Mouse (Mus musculus): ENCODE measurements around the gene Cartpt. TPM values are rescaled to one million over a fixed set of nuclear protein-coding genes. Genes with fewer than 3 reads are reported as not detected.
A peak's percentile ranks its signal among the peaks of the same experiment; 100 is the strongest.

The Cartpt gene
- polyA plus RNA-seq (2014; fragmentation: Nextera tagmentation; extraction: Ambion mirVana) = 3.1 and 3.6 TPM in 2 replicates

DNA sequence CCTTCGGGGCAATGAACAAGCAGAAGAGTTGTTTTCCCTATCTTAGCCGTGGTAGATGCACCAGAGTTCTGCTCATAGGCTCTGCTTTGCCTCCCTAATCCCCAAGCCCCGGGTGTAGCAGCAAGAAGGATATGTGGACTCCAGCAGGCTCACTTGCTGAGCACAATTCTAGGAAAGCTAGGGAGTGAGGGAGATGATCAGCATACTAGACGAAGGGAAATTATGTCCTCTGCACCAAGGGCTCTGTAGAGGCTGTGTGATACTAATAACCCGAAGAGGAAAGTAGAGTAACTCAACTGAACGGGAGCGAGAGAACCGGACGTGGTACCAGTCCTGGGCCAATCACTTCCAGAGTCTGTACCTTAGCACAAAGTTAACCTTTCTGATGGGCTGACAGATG is at the start of gene Cartpt:
Gene Cartpt (minus strand): TSS at position 127 of the 400 bp plus-strand sequence.
- no peak within 1 kb of the TSS for H3K27ac ChIP-seq (ENCODE audit: low read depth, low read length)
- no peaks in the 10 kb centered on the region for H3K36me3 ChIP-seq (ENCODE audit: control insufficient read depth, insufficient read depth, low read length)
- no peak for ATAC-seq
- peaks cover 21% of the 10 kb centered on the region for H3K27me3 ChIP-seq (replicated peaks; ENCODE audit: control insufficient read depth, insufficient read depth, low read length)
- H3K4me1 ChIP-seq (ENCODE audit: control insufficient read depth, insufficient read depth, low read length) = peaks cover 9% of the 10 kb centered on the region
- H3K4me2 ChIP-seq (ENCODE audit: low read length) = peak within 1 kb of the TSS; percentile 67
- WGBS = 40% methylated on average over 9 of the region's 9 CpGs
- no peaks in the 10 kb centered on the region for H3K9me3 ChIP-seq (replicated peaks; ENCODE audit: control insufficient read depth, low read length)
- H3K9ac ChIP-seq (ENCODE audit: low read length) = peak within 1 kb of the TSS; percentile 48
- DNase-seq (ENCODE audit: low spot score) = no peak
- peak within 1 kb of the TSS; percentile 35 for H3K4me3 ChIP-seq (ENCODE audit: low read depth, low read length)

DNA sequence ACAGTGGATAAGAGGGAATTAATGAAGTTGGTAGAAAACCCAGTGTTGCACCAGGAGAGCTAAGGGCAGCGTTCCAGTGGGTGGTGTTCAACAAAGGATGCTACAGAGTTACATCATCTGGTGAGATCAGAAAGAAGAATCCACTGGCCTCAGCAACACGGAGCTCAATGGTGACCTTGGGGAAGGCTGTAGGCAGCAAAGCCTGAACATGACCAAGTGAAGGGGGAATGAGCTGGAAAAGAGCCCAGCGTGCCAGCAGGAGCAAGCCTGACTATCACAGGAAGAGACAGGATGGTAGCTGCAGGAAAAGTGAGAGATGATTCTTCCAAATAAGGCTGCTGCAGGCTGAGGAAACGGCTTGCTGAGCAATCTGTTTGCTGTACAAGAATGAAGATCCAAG is 46.5 kb upstream of the Cartpt start:
- no peaks in the 10 kb centered on the region for H3K9me3 ChIP-seq (replicated peaks; ENCODE audit: control insufficient read depth, low read length)
- 74% methylated on average over 4 of the region's 4 CpGs for WGBS

DNA sequence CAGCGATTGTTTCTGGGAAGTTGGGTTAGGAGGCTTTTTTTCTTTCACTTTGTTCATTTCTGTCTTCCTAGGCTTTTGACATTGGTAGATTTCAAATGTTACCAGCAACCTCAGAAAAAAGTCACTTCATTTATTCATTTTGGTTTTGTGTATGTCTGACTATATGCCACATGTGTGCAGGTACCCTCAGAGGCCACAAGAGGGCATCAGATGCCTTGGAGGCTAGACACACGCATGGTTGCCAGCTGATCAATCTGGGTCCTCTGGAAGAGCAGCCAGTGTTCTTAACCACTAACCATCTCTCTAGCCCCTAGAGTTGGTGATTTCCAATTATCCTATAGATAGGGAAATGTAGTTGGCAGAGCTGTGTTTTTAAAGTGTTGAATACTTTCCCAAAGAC is 42.6 kb upstream of the Cartpt start:
- Histone ChIP-seq H3K27ac (ENCODE audit: low read depth, low read length) (no peak overlapping the region), H3K4me3 (ENCODE audit: low read depth, low read length) (no peak overlapping the region), H3K9me3 (replicated peaks; ENCODE audit: control insufficient read depth, low read length) (no peaks in the 10 kb centered on the region), H3K27me3 (replicated peaks; ENCODE audit: control insufficient read depth, insufficient read depth, low read length) (no peaks in the 10 kb centered on the region), H3K36me3 (ENCODE audit: control insufficient read depth, insufficient read depth, low read length) (peaks cover 6% of the 10 kb centered on the region; the same call in 1 of the 2 replicates), H3K9ac (ENCODE audit: low read length) (no peak overlapping the region), H3K4me1 (ENCODE audit: control insufficient read depth, insufficient read depth, low read length) (peaks cover 7% of the 10 kb centered on the region), H3K4me2 (ENCODE audit: low read length) (no peak overlapping the region)
- DNase-seq (ENCODE audit: low spot score) = no peak
- WGBS = 94% methylated on average over 2 of the region's 2 CpGs
- ATAC-seq = no peak

More for the DNA sequence above, 46.5 kb upstream of the Cartpt start:
- no peaks in the 10 kb centered on the region for H3K27me3 ChIP-seq (replicated peaks; ENCODE audit: control insufficient read depth, insufficient read depth, low read length)
- ATAC-seq (no peak), DNase-seq (ENCODE audit: low spot score) (no peak)
- H3K4me2 ChIP-seq (ENCODE audit: low read length) = no peak overlapping the region
- peaks cover 17% of the 10 kb centered on the region for H3K36me3 ChIP-seq (ENCODE audit: control insufficient read depth, insufficient read depth, low read length)
- no peak overlapping the region for H3K27ac ChIP-seq (ENCODE audit: low read depth, low read length)
- no peak overlapping the region for H3K9ac ChIP-seq (ENCODE audit: low read length)
- H3K4me3 ChIP-seq (ENCODE audit: low read depth, low read length) = no peak overlapping the region
- no peaks in the 10 kb centered on the region for H3K4me1 ChIP-seq (ENCODE audit: control insufficient read depth, insufficient read depth, low read length)

DNA sequence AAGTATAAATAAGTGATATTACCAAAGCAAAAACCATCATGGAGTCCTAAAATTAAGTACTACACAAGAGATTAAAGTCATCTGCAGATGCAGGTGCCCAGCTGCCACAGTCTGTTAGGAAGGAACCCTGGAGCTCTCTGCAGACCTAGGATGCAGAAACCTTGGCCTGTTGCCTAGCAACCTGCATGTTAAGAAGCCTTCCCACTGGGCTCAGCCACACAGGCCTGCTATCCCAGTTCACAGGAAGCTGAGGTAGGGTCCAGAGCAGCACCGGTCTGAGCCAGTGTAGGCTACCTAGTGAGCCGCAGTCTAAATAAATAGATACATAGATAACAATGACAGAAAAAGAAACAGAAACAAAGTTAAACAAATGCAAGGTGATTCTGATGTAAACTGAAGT is 39.7 kb upstream of the Cartpt start:
- H3K27ac ChIP-seq (ENCODE audit: low read depth, low read length) = peak overlapping the region; percentile 48; the same call in 1 of the 2 replicates
- WGBS = 4% methylated on average over 2 of the region's 2 CpGs

DNA sequence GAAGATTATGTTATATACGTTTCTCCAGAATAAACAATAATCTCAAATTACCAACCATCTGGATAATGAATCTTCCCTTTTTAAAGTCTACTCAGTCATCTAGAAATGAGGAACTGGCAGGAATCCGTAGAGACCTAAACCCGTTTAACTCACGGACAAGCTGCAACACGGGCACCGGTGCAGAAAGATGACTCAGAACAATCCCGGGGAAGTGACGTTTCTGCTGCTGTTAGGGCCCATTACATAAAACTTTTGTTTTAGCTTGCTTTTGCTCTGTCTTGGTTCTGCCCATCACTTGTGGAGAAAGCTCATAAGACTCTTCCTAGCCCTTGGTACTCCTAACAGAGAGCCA is 38.4 kb upstream of the Cartpt start:
- no peak for ATAC-seq
- H3K4me3 ChIP-seq (ENCODE audit: low read depth, low read length) = no peak overlapping the region
- H3K27me3 ChIP-seq (replicated peaks; ENCODE audit: control insufficient read depth, insufficient read depth, low read length) = no peaks in the 10 kb centered on the region
- no peaks in the 10 kb centered on the region for H3K36me3 ChIP-seq (ENCODE audit: control insufficient read depth, insufficient read depth, low read length)
- H3K27ac ChIP-seq (ENCODE audit: low read depth, low read length) = no peak overlapping the region; the same call in 1 of the 2 replicates
- peaks cover 7% of the 10 kb centered on the region for H3K4me1 ChIP-seq (ENCODE audit: control insufficient read depth, insufficient read depth, low read length)
- H3K4me2 ChIP-seq (ENCODE audit: low read length) = no peak overlapping the region
- H3K9me3 ChIP-seq (replicated peaks; ENCODE audit: control insufficient read depth, low read length) = no peaks in the 10 kb centered on the region
- DNase-seq (ENCODE audit: low spot score) = no peak
- 60% methylated on average over 8 of the region's 8 CpGs for WGBS
- no peak overlapping the region for H3K9ac ChIP-seq (ENCODE audit: low read length)

More for the DNA sequence above, 39.7 kb upstream of the Cartpt start:
- Histone ChIP-seq H3K27me3 (replicated peaks; ENCODE audit: control insufficient read depth, insufficient read depth, low read length) (no peaks in the 10 kb centered on the region), H3K9me3 (replicated peaks; ENCODE audit: control insufficient read depth, low read length) (no peaks in the 10 kb centered on the region), H3K4me1 (ENCODE audit: control insufficient read depth, insufficient read depth, low read length) (peaks cover 7% of the 10 kb centered on the region), H3K36me3 (ENCODE audit: control insufficient read depth, insufficient read depth, low read length) (no peaks in the 10 kb centered on the region), H3K4me3 (ENCODE audit: low read depth, low read length) (no peak overlapping the region), H3K9ac (ENCODE audit: low read length) (no peak overlapping the region), H3K4me2 (ENCODE audit: low read length) (no peak overlapping the region)
- ATAC-seq (peak; percentile 84), DNase-seq (ENCODE audit: low spot score) (peak; percentile 87)

DNA sequence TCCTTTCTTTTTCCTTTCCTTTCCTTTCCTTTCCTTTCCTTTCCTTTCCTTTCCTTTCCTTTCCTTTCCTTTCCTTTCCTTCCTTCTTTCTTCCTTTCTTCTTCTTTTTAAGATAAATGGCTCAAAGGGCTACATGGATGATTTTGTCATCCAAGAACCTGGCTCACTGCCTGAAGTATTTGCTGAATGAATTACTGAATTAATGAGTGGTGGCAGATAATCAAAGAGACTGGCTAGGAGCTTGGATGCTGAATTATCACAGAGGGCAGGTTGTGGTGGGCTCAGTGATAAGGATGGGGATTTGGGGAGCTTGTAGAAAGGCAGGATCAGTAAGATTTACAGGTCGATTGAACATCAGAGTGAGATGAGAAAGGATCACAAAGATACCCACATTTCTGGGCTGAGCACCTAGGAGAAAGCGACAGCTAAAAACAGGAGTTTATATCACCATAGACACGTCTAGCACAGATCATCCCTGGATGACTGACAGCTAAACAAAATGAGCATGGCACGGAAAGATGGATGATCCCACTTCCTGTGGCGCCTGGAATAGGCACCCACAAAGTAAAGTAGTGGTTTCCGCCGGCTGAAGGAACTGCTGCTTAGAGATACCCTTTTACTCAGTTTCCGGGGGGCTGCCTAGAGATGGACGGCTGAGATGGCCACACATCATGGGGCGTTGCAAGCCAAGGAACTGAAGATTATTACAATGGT is 37.9 kb upstream of the Cartpt start:
- Histone ChIP-seq H3K36me3 (ENCODE audit: control insufficient read depth, insufficient read depth, low read length) (no peaks in the 10 kb centered on the region), H3K4me1 (ENCODE audit: control insufficient read depth, insufficient read depth, low read length) (peaks cover 7% of the 10 kb centered on the region), H3K4me3 (ENCODE audit: low read depth, low read length) (no peak overlapping the region), H3K27me3 (replicated peaks; ENCODE audit: control insufficient read depth, insufficient read depth, low read length) (no peaks in the 10 kb centered on the region), H3K9ac (ENCODE audit: low read length) (no peak overlapping the region), H3K9me3 (replicated peaks; ENCODE audit: control insufficient read depth, low read length) (no peaks in the 10 kb centered on the region), H3K4me2 (ENCODE audit: low read length) (no peak overlapping the region), H3K27ac (ENCODE audit: low read depth, low read length) (peak overlapping the region; percentile 5; the same call in 1 of the 2 replicates)
- ATAC-seq (no peak), DNase-seq (ENCODE audit: low spot score) (peak; percentile 59)
- 76% methylated on average over 10 of the region's 10 CpGs for WGBS

DNA sequence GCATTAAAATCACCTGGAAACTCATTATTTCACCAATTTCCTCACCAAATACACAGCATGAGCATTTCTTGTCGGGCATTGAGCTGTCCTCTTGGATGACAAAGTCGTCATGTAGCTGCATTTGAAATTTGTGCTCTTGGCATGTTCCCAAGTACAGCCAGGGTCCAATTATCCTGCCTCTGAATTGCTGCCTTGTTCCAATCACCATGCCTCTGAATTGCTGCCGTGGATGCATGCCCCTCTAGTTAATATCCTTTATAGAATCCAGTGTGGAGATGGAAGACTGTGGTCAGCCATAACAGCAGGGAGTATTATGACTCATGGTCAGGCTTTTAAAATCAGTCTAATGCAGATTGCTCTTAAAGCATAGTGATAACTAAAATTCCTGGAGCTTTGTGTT is 36.9 kb upstream of the Cartpt start:
- no peaks in the 10 kb centered on the region for H3K36me3 ChIP-seq (ENCODE audit: control insufficient read depth, insufficient read depth, low read length)
- no peak overlapping the region for H3K4me3 ChIP-seq (ENCODE audit: low read depth, low read length)
- peak overlapping the region; percentile 58 for H3K27ac ChIP-seq (ENCODE audit: low read depth, low read length)
- H3K27me3 ChIP-seq (replicated peaks; ENCODE audit: control insufficient read depth, insufficient read depth, low read length) = no peaks in the 10 kb centered on the region
- WGBS = 7% methylated on average over 3 of the region's 3 CpGs
- peaks cover 7% of the 10 kb centered on the region for H3K4me1 ChIP-seq (ENCODE audit: control insufficient read depth, insufficient read depth, low read length)
- peak; percentile 71 for ATAC-seq
- no peaks in the 10 kb centered on the region for H3K9me3 ChIP-seq (replicated peaks; ENCODE audit: control insufficient read depth, low read length)
- no peak overlapping the region for H3K4me2 ChIP-seq (ENCODE audit: low read length)
- no peak overlapping the region for H3K9ac ChIP-seq (ENCODE audit: low read length)
- DNase-seq (ENCODE audit: low spot score) = peak; percentile 81

DNA sequence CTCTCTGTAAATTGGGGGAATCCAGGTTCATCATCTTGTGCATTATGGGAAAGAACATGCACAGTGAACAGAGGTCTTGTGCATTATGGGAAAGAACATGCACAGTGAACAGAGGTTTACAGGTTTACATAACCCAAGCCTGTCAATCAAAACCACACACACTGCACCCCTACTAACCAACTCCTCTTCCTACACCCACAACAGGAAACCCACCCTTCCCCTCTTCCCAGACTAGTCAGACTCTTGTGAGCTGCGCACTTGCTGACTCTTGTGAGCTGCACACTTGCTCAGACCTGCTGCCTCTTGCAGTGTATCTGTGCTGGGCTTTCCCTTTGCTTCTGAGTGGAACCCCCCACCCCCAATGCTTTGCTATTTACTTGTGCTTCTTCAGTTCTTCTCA is 31.5 kb upstream of the Cartpt start:
- H3K9me3 ChIP-seq (replicated peaks; ENCODE audit: control insufficient read depth, low read length) = no peaks in the 10 kb centered on the region
- H3K4me2 ChIP-seq (ENCODE audit: low read length) = no peak overlapping the region
- no peak for DNase-seq (ENCODE audit: low spot score)
- no peak overlapping the region for H3K9ac ChIP-seq (ENCODE audit: low read length)
- WGBS = 86% methylated on average over 1 of the region's 1 CpGs
- H3K27me3 ChIP-seq (replicated peaks; ENCODE audit: control insufficient read depth, insufficient read depth, low read length) = no peaks in the 10 kb centered on the region
- H3K4me1 ChIP-seq (ENCODE audit: control insufficient read depth, insufficient read depth, low read length) = no peaks in the 10 kb centered on the region
- ATAC-seq = no peak
- no peaks in the 10 kb centered on the region for H3K36me3 ChIP-seq (ENCODE audit: control insufficient read depth, insufficient read depth, low read length)
- H3K27ac ChIP-seq (ENCODE audit: low read depth, low read length) = no peak overlapping the region
- no peak overlapping the region for H3K4me3 ChIP-seq (ENCODE audit: low read depth, low read length)

DNA sequence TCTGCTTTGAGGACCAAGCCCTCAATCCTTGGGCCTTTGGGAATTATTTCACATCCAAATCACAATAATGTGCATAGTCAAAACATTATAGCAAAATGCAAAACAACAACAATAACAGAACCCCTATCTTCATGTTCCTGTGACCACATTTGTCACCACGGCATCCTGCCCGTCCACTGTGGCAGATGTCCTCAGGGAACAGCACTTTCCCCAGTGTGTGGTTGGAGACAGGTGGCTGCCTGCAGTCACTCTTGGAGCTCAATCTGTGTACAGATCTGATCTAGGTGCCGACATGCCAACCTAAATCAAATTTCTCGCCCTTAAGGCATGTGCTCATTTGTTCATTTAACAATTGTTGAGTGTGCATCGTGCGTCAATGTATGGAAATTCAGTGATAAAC is 30.6 kb upstream of the Cartpt start:
- DNase-seq (ENCODE audit: low spot score) (no peak), ATAC-seq (no peak)
- Histone ChIP-seq H3K36me3 (ENCODE audit: control insufficient read depth, insufficient read depth, low read length) (no peaks in the 10 kb centered on the region), H3K27ac (ENCODE audit: low read depth, low read length) (no peak overlapping the region), H3K9ac (ENCODE audit: low read length) (no peak overlapping the region), H3K27me3 (replicated peaks; ENCODE audit: control insufficient read depth, insufficient read depth, low read length) (no peaks in the 10 kb centered on the region), H3K4me2 (ENCODE audit: low read length) (no peak overlapping the region), H3K4me1 (ENCODE audit: control insufficient read depth, insufficient read depth, low read length) (no peaks in the 10 kb centered on the region), H3K9me3 (replicated peaks; ENCODE audit: control insufficient read depth, low read length) (no peaks in the 10 kb centered on the region), H3K4me3 (ENCODE audit: low read depth, low read length) (no peak overlapping the region)
- WGBS = 85% methylated on average over 6 of the region's 6 CpGs

All from forebrain, embryonic 14.5 days (tissue).